1 mouse cellular context compared by ENCODE assay signal in genomic region chr4:132542724-132543123, GRCm38 (mm10).
TF ChIP-seq lines count a peak whose summit lies in the region.

No protein-coding gene starts in this region.

TF ChIP-seq in MEL, 35 proteins besides CTCF, POLR2A, EP300 and RAD21 (continued from another document):
- no peak for TF ChIP-seq MYC (IDR thresholded peaks at IDR 0.05; ENCODE audit: low read depth, low read length)
